Mouse (Mus musculus) induced T-regulatory cell, adult 2 months (primary cell): ENCODE data around the gene Brd3.
"Not testable (repeated sequence)": the region's sequence is repeated elsewhere in the genome, so short reads cannot be mapped to it uniquely, and the experiment has no call there.

ENCODE experiments used
- DNase-seq: peaks from one replicate; pipeline ENCODE4 v3.0.0-alpha.2; 2012; ENCODE audit warnings: low read depth

The Brd3 gene

GRCm38 (mm10) chr2:27507562-27507961, at the start of gene Brd3:
Gene Brd3, minus strand, starts transcription at chr2:27507662.
- no peak for DNase-seq

GRCm38 (mm10) chr2:27556921-27557320, 49.5 kb upstream of the Brd3 start:
- no peak for DNase-seq

GRCm38 (mm10) chr2:27554308-27554707, 46.8 kb upstream of the Brd3 start:
- no peak for DNase-seq

GRCm38 (mm10) chr2:27552620-27553287, 45.3 kb upstream of the Brd3 start:
- DNase-seq = peak; percentile 76

GRCm38 (mm10) chr2:27548664-27549369, 41.4 kb upstream of the Brd3 start:
- DNase-seq = no peak

GRCm38 (mm10) chr2:27547986-27548385, 40.5 kb upstream of the Brd3 start:
- no peak for DNase-seq

GRCm38 (mm10) chr2:27547326-27547725, 39.9 kb upstream of the Brd3 start:
- no peak for DNase-seq

GRCm38 (mm10) chr2:27546041-27546440, 38.6 kb upstream of the Brd3 start:
- not testable (repeated sequence) for DNase-seq

- DNase-seq = not testable (repeated sequence)
Observed at GRCm38 (mm10) chr2:27545517-27545916, 38.1 kb upstream of the Brd3 start.

- no peak for DNase-seq
Observed at GRCm38 (mm10) chr2:27544613-27545012, 37.2 kb upstream of the Brd3 start.

GRCm38 (mm10) chr2:27541225-27541624, 33.8 kb upstream of the Brd3 start:
- no peak for DNase-seq

GRCm38 (mm10) chr2:27540515-27540836, 33.0 kb upstream of the Brd3 start:
- DNase-seq = no peak

- DNase-seq = peak; percentile 97
Observed at GRCm38 (mm10) chr2:27539772-27540514, 32.5 kb upstream of the Brd3 start.

- no peak for DNase-seq
Observed at GRCm38 (mm10) chr2:27539336-27539735, 31.9 kb upstream of the Brd3 start.

- DNase-seq = not testable (repeated sequence)
Observed at GRCm38 (mm10) chr2:27538455-27539330, 31.2 kb upstream of the Brd3 start.

GRCm38 (mm10) chr2:27518283-27518682, 10.8 kb upstream of the Brd3 start:
- DNase-seq = peak; percentile 28

GRCm38 (mm10) chr2:27516289-27516688, 8.8 kb upstream of the Brd3 start:
- no peak for DNase-seq

GRCm38 (mm10) chr2:27515341-27516166, 8.1 kb upstream of the Brd3 start:
- DNase-seq = peak; percentile 58

GRCm38 (mm10) chr2:27514639-27515328, 7.3 kb upstream of the Brd3 start, which contains the start of gene Wdr5:
Gene Wdr5, plus strand, starts transcription at chr2:27515157.
- DNase-seq = peak; percentile 93

- peak; percentile 15 for DNase-seq
Observed at GRCm38 (mm10) chr2:27513861-27514260, 6.4 kb upstream of the Brd3 start.
